Mouse (Mus musculus) adrenal gland, postnatal 36 days (tissue): ENCODE measurements at regions not wholly inside any gene's neighbourhood (a gene's known extent, or its start where the extent isn't known, plus 50 kb on each side); places are given as distances from the start of the nearest gene placed in this dataset.
"Not testable (repeated sequence)": the region's sequence is repeated elsewhere in the genome, so short reads cannot be mapped to it uniquely, and the experiment has no call there.

ENCODE experiments used
- DNase-seq, 2 experiments: peaks; one replicate each; pipeline ENCODE4 v3.0.0; 2021; ENCODE audit warnings: mixed read lengths in 1 of 2

DNA sequence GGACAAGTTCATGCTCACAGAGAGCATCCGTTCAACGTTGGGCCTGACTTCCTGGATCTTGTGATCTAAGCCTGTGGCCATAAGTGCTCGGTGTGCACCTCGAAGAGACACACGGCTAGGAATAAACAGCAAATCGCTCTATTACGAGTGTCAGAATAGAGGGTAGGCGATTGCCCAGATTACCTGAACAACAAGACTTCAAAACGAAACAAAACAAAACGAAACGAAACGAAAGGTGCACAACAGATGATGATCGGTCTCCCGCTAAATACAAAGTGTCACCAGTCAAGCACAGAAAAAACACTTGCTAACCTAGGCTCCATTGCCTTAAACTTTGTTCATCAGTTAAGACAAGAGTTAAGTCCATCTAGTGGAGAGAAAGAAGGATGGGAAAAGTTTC, 67.4 kb downstream of the Pdia4 start:
- not testable (repeated sequence) for DNase-seq

DNA sequence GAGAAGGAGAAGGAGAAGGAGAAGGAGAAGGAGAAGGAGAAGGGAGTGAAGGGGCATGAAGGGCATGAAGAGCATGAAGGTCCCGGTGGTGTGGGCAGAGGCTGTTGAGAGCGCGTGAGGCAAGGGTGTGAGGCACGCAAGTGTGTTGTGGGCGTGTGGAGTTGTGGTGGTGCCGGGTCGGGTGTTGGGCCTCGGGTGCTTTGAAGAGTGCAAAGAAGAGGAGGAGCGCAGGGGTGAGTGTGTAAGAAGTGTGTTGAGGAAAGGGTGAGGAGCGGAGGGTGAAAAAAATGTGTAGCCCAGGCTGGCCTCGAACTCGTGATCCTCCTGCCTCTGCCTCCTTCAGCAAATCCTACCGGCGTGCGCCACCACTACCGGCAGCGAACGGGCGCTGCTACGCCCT, 69.4 kb downstream of the Pdia4 start:
- DNase-seq = not testable (repeated sequence)

DNA sequence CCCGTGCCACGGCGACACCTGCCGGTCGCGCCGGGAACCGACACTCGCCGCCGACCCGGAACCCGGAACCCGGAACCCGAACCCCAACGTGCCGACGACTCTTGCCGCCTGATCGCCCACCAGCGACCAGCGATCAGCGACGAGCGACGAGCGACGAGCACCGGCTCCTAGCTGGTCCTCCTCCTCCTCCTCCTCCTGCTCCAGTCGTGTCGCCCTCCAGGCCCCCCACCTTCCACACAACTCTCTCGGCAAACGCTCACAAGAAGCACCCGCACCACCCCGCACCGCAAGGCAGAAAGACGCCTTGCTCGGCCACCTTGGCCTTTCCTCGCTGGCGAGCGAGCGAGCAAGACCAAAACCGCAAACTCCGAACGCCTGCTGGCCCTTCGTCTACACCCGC, 73.0 kb downstream of the Pdia4 start:
- not testable (repeated sequence) for DNase-seq

DNA sequence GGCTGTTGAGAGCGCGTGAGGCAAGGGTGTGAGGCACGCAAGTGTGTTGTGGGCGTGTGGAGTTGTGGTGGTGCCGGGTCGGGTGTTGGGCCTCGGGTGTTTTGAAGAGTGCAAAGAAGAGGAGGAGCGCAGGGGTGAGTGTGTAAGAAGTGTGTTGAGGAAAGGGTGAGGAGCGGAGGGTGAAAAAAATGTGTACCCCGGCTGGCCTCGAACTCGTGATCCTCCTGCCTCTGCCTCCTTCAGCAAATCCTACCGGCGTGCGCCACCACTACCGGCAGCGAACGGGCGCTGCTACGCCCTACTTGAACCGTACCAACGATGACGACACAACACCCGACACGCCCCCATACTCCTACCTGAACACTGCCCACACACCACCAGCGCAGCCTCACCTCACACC, 73.5 kb downstream of the Pdia4 start:
- peak; percentile 64 to 71 for DNase-seq

DNA sequence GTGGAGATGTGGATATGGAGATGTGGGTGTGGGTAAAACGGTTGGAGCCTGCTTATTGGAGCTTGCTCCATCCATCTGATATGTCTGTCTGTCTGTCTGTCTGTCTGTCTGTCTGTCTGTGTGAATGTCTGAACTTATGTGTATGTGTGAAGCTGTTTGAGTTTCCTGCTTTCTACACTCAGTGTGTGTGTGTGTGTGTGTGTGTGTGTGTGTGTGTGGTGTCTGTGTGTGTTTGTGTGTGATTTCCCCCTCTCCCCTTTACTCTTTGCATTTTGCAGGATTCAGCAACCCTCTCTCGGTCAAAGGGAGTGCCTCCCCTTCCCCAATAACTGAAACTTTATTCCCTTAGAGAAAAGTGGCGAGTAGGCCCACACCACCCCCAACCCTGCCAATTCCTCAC, 75.3 kb downstream of the Pdia4 start:
- not testable (repeated sequence) for DNase-seq
